Mouse (Mus musculus) heart, postnatal 10 days (tissue): ENCODE measurements around the gene Tep1. TPM values are rescaled to one million over a fixed set of nuclear protein-coding genes. Genes with fewer than 3 reads are reported as not detected.

Experiments used
- DNase-seq, 2 experiments: peaks; one replicate each; pipeline ENCODE4 v3.0.0; 2021
- intact Hi-C: fragments of 180-260 bp; cut with DNase I; formaldehyde crosslinking; loops from one replicate; pipeline ENCODE4 v1.15.1; 2025
- total RNA-seq, 2 experiments: library from RNA; stranded (reverse); gene quantifications; 2 replicates each; pipeline ENCODE4 v1.2.3; 2021

Gene Tep1
- total RNA-seq, 2 experiments from 2014 or later, result 10.9 to 11.6 TPM

GRCm38 (mm10) chr14:50799502-50800259 lies 70.7 kb downstream of the Tep1 start:
- intact Hi-C loops, result loop anchor here (1.0 to 10.0 kb wide), 3 partner anchors 125 to 299 kb away; partner anchors contain the start of genes Apex1 and Osgep
- DNase-seq, result peak; percentile 38 to 56

- DNase-seq, result no peak
- intact Hi-C loops, result loop anchor here (2.0 kb wide), 1 partner anchor 300 kb away; no protein-coding TSS in a partner anchor
These were observed 71.8 kb downstream of the Tep1 start for GRCm38 (mm10) chr14:50798512-50798911.

GRCm38 (mm10) chr14:50796464-50796863 lies 73.9 kb downstream of the Tep1 start:
- DNase-seq, result no peak
- intact Hi-C loops, result no loop called here

GRCm38 (mm10) chr14:50795965-50796364 lies 74.4 kb downstream of the Tep1 start:
- DNase-seq, result no peak

GRCm38 (mm10) chr14:50795261-50795935 lies 75.0 kb downstream of the Tep1 start:
- no peak for DNase-seq
- intact Hi-C loops, result no loop called here

More at GRCm38 (mm10) chr14:50795965-50796364, 74.4 kb downstream of the Tep1 start:
- intact Hi-C loops, result no loop called here

GRCm38 (mm10) chr14:50788157-50788556 lies 82.2 kb downstream of the Tep1 start:
- no peak for DNase-seq
- intact Hi-C loops, result loop anchor here (10.0 kb wide), 1 partner anchor 723 kb away; no protein-coding TSS in a partner anchor

GRCm38 (mm10) chr14:50785251-50785637 lies 85.1 kb downstream of the Tep1 start, which contains the start of gene Ttc5:
Ttc5 (minus strand) TSS chr14:50785519.
- peak; percentile 92 to 97 for DNase-seq
- intact Hi-C loops, result loop anchor here (10.0 kb wide), 1 partner anchor 720 kb away; no protein-coding TSS in a partner anchor

- peak in 1 of 2 experiments; percentile 2 for DNase-seq
- intact Hi-C loops, result loop anchor here (10.0 kb wide), 1 partner anchor 720 kb away; no protein-coding TSS in a partner anchor
These were observed 85.7 kb downstream of the Tep1 start for GRCm38 (mm10) chr14:50784391-50785250.

- intact Hi-C loops, result loop anchor here (10.0 kb wide), 1 partner anchor 717 kb away; no protein-coding TSS in a partner anchor
- no peak for DNase-seq
These were observed 88.2 kb downstream of the Tep1 start for GRCm38 (mm10) chr14:50782166-50782565.

Other genes starting within 250 kb of the Tep1 start
- gene Olfr745, start 231.2 kb downstream of the Tep1 start, total RNA-seq, result not detected
- gene Olfr746, start 223.5 kb downstream of the Tep1 start, total RNA-seq, result not detected
- gene Olfr747, start 177.4 kb downstream of the Tep1 start, total RNA-seq, result not detected
- not detected for gene Olfr748, start 163.2 kb downstream of the Tep1 start, total RNA-seq
- not detected for gene Olfr749, start 125.5 kb downstream of the Tep1 start, total RNA-seq
- gene Ttc5, start 85.0 kb downstream of the Tep1 start, total RNA-seq, result 10 to 100 TPM; 22.9 to 26.8 TPM
- gene Ccnb1ip1, start 62.8 kb downstream of the Tep1 start, total RNA-seq, result not detected
- 10 to 100 TPM; 18.7 to 20.0 TPM for gene Parp2, start 62.7 kb downstream of the Tep1 start, total RNA-seq
- gene Klhl33, start 26.9 kb upstream of the Tep1 start, total RNA-seq, result 1 to 10 TPM; 5.7 to 5.9 TPM
- 10 to 100 TPM; 59.5 to 66.3 TPM for gene Osgep, start 54.3 kb upstream of the Tep1 start, total RNA-seq
- 10 to 100 TPM; 39.5 to 43.4 TPM for gene Apex1, start 54.4 kb upstream of the Tep1 start, total RNA-seq
- gene Pip4p1, start 60.3 kb upstream of the Tep1 start, total RNA-seq, result 10 to 100 TPM; 23.7 to 25.4 TPM
- gene Pnp, start 60.5 kb upstream of the Tep1 start, total RNA-seq, result 10 to 100 TPM; 15.2 to 17.3 TPM
- gene Gm49342, start 74.0 kb upstream of the Tep1 start, total RNA-seq, result 10 to 100 TPM; 13.0 to 14.4 TPM
- gene Pnp2, start 85.4 kb upstream of the Tep1 start, total RNA-seq, result 1 to 10 TPM in 1 of 2 experiments, under 1 TPM in 1; 0.69 to 1.1 TPM
- gene Rnase10, start 137.2 kb upstream of the Tep1 start, total RNA-seq, result under 1 TPM; 0.17 TPM
- not detected for gene Rnase9, start 171.3 kb upstream of the Tep1 start, total RNA-seq
- not detected for gene Rnase11, start 179.6 kb upstream of the Tep1 start, total RNA-seq
- gene Rnase12, start 187.1 kb upstream of the Tep1 start, total RNA-seq, result not detected
- gene Olfr750, start 203.9 kb upstream of the Tep1 start, total RNA-seq, result not detected
- 10 to 100 TPM; 45.4 to 46.9 TPM for gene Rnase4, start 220.5 kb upstream of the Tep1 start, total RNA-seq
- gene Ang, start 220.6 kb upstream of the Tep1 start, total RNA-seq, result 1 to 10 TPM; 3.2 to 4.0 TPM
- gene Eddm3b, start 243.9 kb upstream of the Tep1 start, total RNA-seq, result not detected